Mouse (Mus musculus) ovary, adult 18-20 months (tissue): Measurements from ENCODE around the gene Ptbp2.

ENCODE experiments used
- DNase-seq: peaks from one replicate; pipeline ENCODE4 v3.0.0; 2022; ENCODE audit warnings: low spot score, mixed read lengths

The Ptbp2 gene

DNA sequence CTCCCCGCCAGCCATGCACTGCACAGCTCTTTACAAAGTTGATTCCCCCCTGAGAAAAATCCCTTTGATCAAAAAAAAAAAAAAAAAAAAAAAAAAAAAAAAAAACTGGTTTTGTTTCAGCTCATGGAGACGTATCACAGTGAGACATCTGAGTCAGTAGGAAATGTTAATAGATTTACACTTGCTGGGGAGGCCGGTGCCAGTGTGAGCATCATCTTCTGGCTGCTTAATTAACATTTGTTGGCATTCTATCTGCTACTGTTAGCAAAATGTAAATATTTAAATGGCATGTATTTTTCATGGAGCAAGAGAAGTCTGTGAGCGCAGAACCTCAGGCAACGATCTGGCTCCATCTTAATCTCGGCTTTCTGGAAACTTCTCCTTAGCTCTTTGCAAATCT lies 99.5 kb downstream of the Ptbp2 start:
- no peak for DNase-seq
